Mouse (Mus musculus): Measurements from ENCODE around the gene Gmppb.

The Gmppb gene

DNA sequence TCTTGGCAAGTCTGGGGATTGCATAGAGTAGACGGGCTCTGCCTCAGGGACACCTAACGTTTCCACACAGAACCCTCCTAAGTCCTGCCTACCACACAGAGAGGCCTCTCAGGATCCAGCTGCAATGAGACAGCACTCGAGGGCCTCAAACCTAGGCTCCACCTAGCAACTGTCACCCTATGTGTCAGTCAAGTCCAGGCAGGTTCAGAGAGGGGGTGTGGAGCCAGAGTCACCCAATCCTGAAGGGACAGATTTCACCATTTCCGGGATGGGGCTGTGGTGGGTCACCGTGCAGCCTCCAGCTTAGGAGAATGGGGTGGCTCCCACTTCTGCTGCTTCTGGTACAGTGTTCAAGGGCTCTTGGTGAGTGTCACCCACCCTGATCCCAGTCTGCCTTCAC, 31.1 kb downstream of the Gmppb start, which contains the start of gene Mst1:
TSS of gene Mst1 (plus strand) at position 269 of the 400 bp plus-strand sequence.
- peak; percentile 82 for DNase-seq (ENCODE audit: low read depth)

DNA sequence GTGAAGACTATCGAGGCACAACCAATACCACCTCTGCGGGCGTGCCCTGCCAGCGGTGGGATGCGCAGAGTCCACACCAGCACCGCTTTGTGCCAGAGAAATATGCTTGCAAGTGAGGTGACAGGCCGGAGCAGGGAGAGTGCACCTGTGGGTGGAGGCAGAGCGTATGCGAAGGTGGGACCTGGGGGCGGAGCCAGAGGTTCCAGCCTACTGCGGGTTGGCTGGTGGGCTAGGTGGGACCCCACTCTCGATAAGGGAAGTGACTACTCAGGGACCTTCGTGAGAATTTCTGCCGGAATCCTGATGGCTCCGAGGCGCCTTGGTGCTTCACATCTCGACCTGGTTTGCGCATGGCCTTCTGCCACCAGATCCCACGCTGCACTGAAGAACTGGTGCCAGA, 33.5 kb downstream of the Gmppb start:
- DNase-seq (ENCODE audit: low read depth) = no peak

GRCm38 (mm10) chr9:108082988-108083431, 34.0 kb downstream of the Gmppb start, which contains the start of gene Rnf123:
Gene Rnf123 (minus strand): TSS chr9:108083346.
- peak; percentile 54 for DNase-seq (ENCODE audit: low read depth)

DNA sequence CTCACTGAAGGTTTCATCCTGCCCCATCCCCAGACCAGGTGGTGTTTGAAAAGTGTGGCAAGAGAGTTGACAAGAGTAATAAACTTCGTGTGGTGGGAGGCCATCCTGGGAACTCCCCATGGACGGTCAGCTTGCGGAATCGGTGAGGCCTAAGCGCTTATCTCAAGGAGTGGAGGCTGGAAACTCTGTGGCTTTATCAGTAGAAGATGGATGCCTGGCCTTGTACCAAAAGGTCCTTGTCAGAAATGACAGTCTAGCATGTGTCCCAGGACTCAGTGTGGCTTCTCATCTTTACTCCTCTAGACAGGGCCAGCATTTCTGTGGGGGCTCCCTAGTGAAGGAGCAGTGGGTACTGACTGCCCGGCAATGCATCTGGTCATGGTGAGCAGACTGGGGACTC, 34.5 kb downstream of the Gmppb start:
- peak; percentile 37 for DNase-seq (ENCODE audit: low read depth)

DNA sequence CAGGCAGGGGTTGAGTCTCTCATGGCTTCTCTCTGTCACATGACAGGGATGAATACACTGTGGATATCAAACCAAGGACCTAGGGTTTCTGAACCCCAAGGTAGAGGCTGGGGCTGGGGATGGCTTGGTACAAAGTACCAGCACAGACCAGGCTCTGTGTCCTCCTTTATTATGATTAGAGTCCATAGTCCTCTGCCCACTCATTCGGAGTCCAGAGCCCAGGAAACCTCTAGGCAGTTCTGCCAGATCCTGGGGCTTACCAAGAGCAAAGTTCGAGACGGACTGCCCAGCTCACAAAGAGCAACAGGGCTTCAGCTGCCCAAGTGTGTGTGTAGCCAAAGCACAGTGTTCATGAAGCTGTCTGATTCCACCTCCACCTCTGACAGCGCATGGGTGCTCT, 36.2 kb downstream of the Gmppb start:
- DNase-seq (ENCODE audit: low read depth) = no peak

GRCm38 (mm10) chr9:108090611-108091120, 41.6 kb downstream of the Gmppb start:
- DNase-seq (ENCODE audit: low read depth) = no peak

- no peak for DNase-seq (ENCODE audit: low read depth)
Observed at GRCm38 (mm10) chr9:108093586-108093985, 44.5 kb downstream of the Gmppb start.

- DNase-seq (ENCODE audit: low read depth) = peak; percentile 96
Observed at GRCm38 (mm10) chr9:108094184-108094941, 45.3 kb downstream of the Gmppb start, which contains the start of gene Apeh. Gene Apeh (minus strand): TSS chr9:108094606.

- peak; percentile 87 for DNase-seq (ENCODE audit: low read depth)
Observed at GRCm38 (mm10) chr9:108094998-108095411, 46.0 kb downstream of the Gmppb start.

DNA sequence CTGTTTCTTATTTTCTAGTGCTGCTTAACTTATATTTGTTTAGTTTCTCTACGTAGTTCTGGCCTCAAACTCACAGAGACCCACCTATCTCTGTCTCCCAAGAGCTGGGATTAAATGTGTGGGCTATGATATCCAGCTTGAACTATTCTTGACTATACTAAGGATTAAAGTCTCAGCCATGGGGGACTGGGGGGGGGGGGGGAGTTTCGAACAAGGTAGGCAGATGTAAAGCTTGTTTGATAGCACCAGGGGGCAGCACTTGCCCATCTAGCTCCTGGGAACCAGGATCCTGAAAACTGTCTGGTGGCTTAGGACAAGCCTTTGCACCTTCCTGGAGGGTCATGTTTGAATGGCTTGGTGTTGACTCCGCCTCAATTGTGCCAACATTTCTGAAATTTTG, 46.5 kb downstream of the Gmppb start:
- peak; percentile 79 for DNase-seq (ENCODE audit: low read depth)

- no peak for DNase-seq (ENCODE audit: low read depth)
Observed at GRCm38 (mm10) chr9:108095949-108096712, 47.1 kb downstream of the Gmppb start.

- DNase-seq (ENCODE audit: low read depth) = no peak
Observed at GRCm38 (mm10) chr9:108099619-108100018, 50.6 kb downstream of the Gmppb start.

Measured in c-Kit-positive CD71-positive TER-119-negative erythroid progenitor cells, embryonic 14.5 days (primary cell).